Mouse (Mus musculus) liver, embryonic 11.5 days (tissue): ENCODE measurements at regions not wholly inside any gene's neighbourhood (a gene's known extent, or its start where the extent isn't known, plus 50 kb on each side); places are given as distances from the start of the nearest gene placed in this dataset.

Experiments
- ATAC-seq: fragments of 200-750 bp; cut with Nextera tagmentation; replicated peaks from 2 replicates; pipeline ENCODE4 v1.8.0; 2017; ENCODE audit warnings: moderate number of reproducible peaks, mild to moderate bottlenecking, moderate TSS enrichment, moderate library complexity; ENCODE audit not compliant: low FRiP score
- DNase-seq: peaks from one replicate; pipeline ENCODE4 v3.0.0-alpha.2; 2017; ENCODE audit warnings: low spot score
- H3K27ac ChIP-seq: fragments of 300-500 bp; sonication (generic); 2 replicates; pipeline ENCODE4 v1.5.1; 2014; ENCODE audit warnings: mild to moderate bottlenecking, low read depth, low read length, control low read depth
- H3K27me3 ChIP-seq: fragments of 300-500 bp; sonication (generic); replicated peaks from 2 replicates; pipeline ENCODE4 v1.6.1; 2014; ENCODE audit warnings: low read length, mixed read lengths; ENCODE audit not compliant: control insufficient read depth, insufficient read depth
- H3K36me3 ChIP-seq: fragments of 300-500 bp; sonication (generic); 2 replicates; pipeline ENCODE4 v1.6.1; 2014; ENCODE audit warnings: mild to moderate bottlenecking, low read length, moderate library complexity, mixed read lengths; ENCODE audit not compliant: control insufficient read depth, insufficient read depth
- H3K4me1 ChIP-seq: fragments of 300-500 bp; sonication (generic); replicated peaks from 2 replicates; pipeline ENCODE4 v1.6.1; 2014; ENCODE audit warnings: low read length, mixed read lengths; ENCODE audit not compliant: control insufficient read depth, insufficient read depth
- H3K4me2 ChIP-seq: fragments of 300-500 bp; sonication (generic); 2 replicates; pipeline ENCODE4 v1.6.1; 2014; ENCODE audit warnings: mild to moderate bottlenecking, control low read depth, moderate library complexity
- H3K4me3 ChIP-seq: fragments of 300-500 bp; sonication (generic); 2 replicates; pipeline ENCODE4 v1.5.1; 2014; ENCODE audit warnings: low read depth, low read length, control low read depth
- H3K9ac ChIP-seq: fragments of 300-500 bp; sonication (generic); 2 replicates; pipeline ENCODE4 v1.6.1; 2014; ENCODE audit warnings: low read depth, low read length, control low read depth
- H3K9me3 ChIP-seq: fragments of 300-500 bp; sonication (generic); 2 replicates; pipeline ENCODE4 v1.6.1; 2016; ENCODE audit warnings: low read length, inconsistent platforms, mixed read lengths; ENCODE audit not compliant: control insufficient read depth
- WGBS: fragments of 180-500 bp; shearing (Covaris S2); extraction: QIAGEN DNeasy Blood & Tissue Kit; methylation state at CpG from one replicate; pipeline ENCODE4 v1.1.7; 2014; 5-methylcytosine and 5-hydroxymethylcytosine counted together

DNA sequence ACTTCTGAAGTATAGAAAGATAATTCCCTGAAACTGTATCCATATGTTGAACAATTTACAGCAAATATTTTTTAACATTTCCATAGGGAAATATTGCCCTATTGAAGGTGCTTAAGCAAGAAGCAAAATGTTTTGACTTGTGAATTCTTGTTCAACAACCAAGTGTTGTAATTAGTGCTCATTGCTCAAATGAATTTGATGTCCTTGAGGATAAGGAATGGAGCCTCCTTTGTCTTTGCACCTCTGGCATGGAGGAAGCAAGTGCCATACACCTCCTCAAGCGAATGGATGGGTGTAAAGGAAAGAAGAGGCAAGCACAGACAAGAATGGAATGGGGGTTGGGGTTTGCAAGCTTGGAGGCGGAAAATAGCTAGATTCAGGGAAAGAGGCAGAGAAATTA, 59.2 kb upstream of the Agbl1 start:
- DNase-seq (no peak), ATAC-seq (no peak)
- WGBS: 67% methylated on average over 2 of the region's 2 CpGs
- Histone ChIP-seq H3K27ac (no peak overlapping the region), H3K27me3 (no peaks in the 10 kb centered on the region), H3K4me1 (no peaks in the 10 kb centered on the region), H3K9me3 (no peaks in the 10 kb centered on the region), H3K4me2 (no peak overlapping the region), H3K9ac (no peak overlapping the region), H3K36me3 (no peaks in the 10 kb centered on the region), H3K4me3 (no peak overlapping the region)

DNA sequence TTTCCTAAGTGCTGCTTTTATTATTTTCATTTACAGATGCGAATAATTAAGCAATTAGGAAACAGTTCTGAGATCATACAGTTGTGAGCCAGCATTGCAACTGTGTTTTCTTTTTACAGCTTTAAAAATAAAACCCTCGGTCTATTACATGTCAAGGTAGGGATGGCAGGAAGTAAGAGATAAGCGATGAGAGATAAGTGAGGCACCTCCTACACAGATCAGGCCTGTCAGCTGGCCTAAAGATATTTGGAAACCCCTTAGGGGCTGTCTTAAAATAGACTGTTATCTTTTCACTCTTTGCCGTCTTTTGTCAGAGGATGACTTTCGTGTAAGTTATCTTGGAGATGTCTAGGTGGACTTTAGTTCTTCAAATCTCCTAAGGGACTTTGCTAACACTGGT, 53.5 kb upstream of the Agbl1 start:
- ATAC-seq (no peak), DNase-seq (no peak)
- Histone ChIP-seq H3K36me3 (no peaks in the 10 kb centered on the region), H3K27ac (no peak overlapping the region), H3K27me3 (no peaks in the 10 kb centered on the region), H3K9ac (no peak overlapping the region), H3K4me1 (no peaks in the 10 kb centered on the region), H3K4me2 (no peak overlapping the region), H3K4me3 (no peak overlapping the region), H3K9me3 (no peaks in the 10 kb centered on the region)
- 26% methylated on average over 5 of the region's 5 CpGs for WGBS

DNA sequence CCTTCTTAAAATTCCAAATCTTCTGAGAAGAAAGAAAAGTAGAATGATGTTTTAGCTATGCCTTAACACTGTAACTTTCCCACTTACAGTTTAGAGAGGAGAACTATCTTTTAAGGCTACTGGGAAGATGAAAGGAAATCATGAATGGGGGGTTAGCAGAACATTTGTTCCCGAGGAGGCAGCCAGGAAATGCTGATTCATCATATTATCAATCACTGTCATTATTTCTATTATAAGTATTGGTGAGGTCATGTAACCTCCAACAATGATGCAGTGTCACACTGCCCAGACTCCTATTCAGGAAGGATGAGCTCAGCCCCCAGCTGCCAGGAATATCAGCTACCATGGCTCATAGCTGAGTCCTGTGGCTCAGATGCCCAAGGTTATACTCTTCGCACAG, 52.3 kb upstream of the Agbl1 start:
- DNase-seq: no peak
- H3K27me3 ChIP-seq: no peaks in the 10 kb centered on the region
- no peak overlapping the region for H3K4me3 ChIP-seq
- no peak overlapping the region for H3K4me2 ChIP-seq
- 57% methylated on average over 2 of the region's 2 CpGs for WGBS
- H3K9ac ChIP-seq: no peak overlapping the region
- H3K4me1 ChIP-seq: no peaks in the 10 kb centered on the region
- no peak overlapping the region for H3K27ac ChIP-seq
- no peaks in the 10 kb centered on the region for H3K36me3 ChIP-seq
- no peak for ATAC-seq
- H3K9me3 ChIP-seq: no peaks in the 10 kb centered on the region
